14 mouse cellular contexts compared by ENCODE assay signal in genomic region chr3:102190015-102190414, GRCm38 (mm10). TPM values are rescaled to one million over a fixed set of nuclear protein-coding genes. Genes with fewer than 3 reads are reported as not detected.
DNase-seq lines count a peak whose midpoint lies in the region; ATAC-seq and TF ChIP-seq lines count a peak whose summit lies in the region.
"Had no signal": no experiment of that assay in that cellular context is flagged by ENCODE, and none has a peak within 500 bp of the region (broad histone marks: within the 10 kb centered on the region; RNA-seq: fewer than 3 reads in every experiment).

No protein-coding gene starts in this region.

- peaks cover 9% of the 10 kb centered on the region; the same call in 1 of the 2 replicates for H3K9me3 ChIP-seq in hindbrain, embryonic 10.5 days
- H3K9me3 ChIP-seq in hindbrain, embryonic 16.5 days (ENCODE audit: control insufficient read depth, low read length): no peaks in the 10 kb centered on the region; the same call in 1 of the 2 replicates
- H3K9me3 ChIP-seq in midbrain, embryonic 11.5 days (ENCODE audit: control insufficient read depth, low read length): peaks cover 4% of the 10 kb centered on the region; the same call in 1 of the 2 replicates
- peaks cover 6% of the 10 kb centered on the region; the same call in 1 of the 2 replicates for H3K9me3 ChIP-seq in midbrain, embryonic 13.5 days
- no peaks in the 10 kb centered on the region for H3K9me3 ChIP-seq in stomach, postnatal 0 days (ENCODE audit: control insufficient read depth, low read length)
- H3K9me3 ChIP-seq: embryonic facial prominence, embryonic 12.5 days had no signal

- TF ChIP-seq CTCF in stomach, postnatal 0 days (IDR thresholded peaks at IDR 0.05; ENCODE audit: low read depth): no peak

- H3K4me1 ChIP-seq in hindbrain, embryonic 10.5 days (replicated peaks): peaks cover 65% of the 10 kb centered on the region
- H3K4me1 ChIP-seq in hindbrain, embryonic 16.5 days (ENCODE audit: control insufficient read depth, insufficient read depth, low read depth, low read length): peaks cover 25% of the 10 kb centered on the region
- H3K4me1 ChIP-seq in midbrain, embryonic 11.5 days (ENCODE audit: control insufficient read depth, insufficient read depth, low read length): peaks cover 28% of the 10 kb centered on the region
- peaks cover 38% of the 10 kb centered on the region for H3K4me1 ChIP-seq in midbrain, embryonic 13.5 days (replicated peaks)
- peaks cover 8% of the 10 kb centered on the region for H3K4me1 ChIP-seq in stomach, postnatal 0 days (replicated peaks; ENCODE audit: control insufficient read depth, insufficient read depth)

- WGBS in hindbrain, embryonic 10.5 days: 2% methylated on average over 4 of the region's 4 CpGs
- 12% methylated on average over 4 of the region's 4 CpGs for WGBS in hindbrain, embryonic 16.5 days
- WGBS in midbrain, embryonic 11.5 days: 4% methylated on average over 4 of the region's 4 CpGs
- WGBS in midbrain, embryonic 13.5 days: 5% methylated on average over 4 of the region's 4 CpGs
- 43% methylated on average over 4 of the region's 4 CpGs for WGBS in stomach, postnatal 0 days

- TF ChIP-seq EP300 in stomach, postnatal 0 days (optimal IDR thresholded peaks at IDR 0.05): no peak

- H3K4me2 ChIP-seq in hindbrain, embryonic 16.5 days (ENCODE audit: low read length): no peak overlapping the region
- H3K4me2 ChIP-seq in midbrain, embryonic 11.5 days: no peak overlapping the region
- H3K4me2 ChIP-seq in midbrain, embryonic 13.5 days (replicated peaks): no peak overlapping the region
- no peak overlapping the region for H3K4me2 ChIP-seq in stomach, postnatal 0 days (replicated peaks; ENCODE audit: low read depth)
- H3K4me2 ChIP-seq: embryonic facial prominence, embryonic 12.5 days had no signal

- H3K36me3 ChIP-seq in hindbrain, embryonic 10.5 days: peaks cover 16% of the 10 kb centered on the region
- H3K36me3 ChIP-seq in hindbrain, embryonic 16.5 days (ENCODE audit: control insufficient read depth, insufficient read depth, low read length): no peaks in the 10 kb centered on the region
- H3K36me3 ChIP-seq in midbrain, embryonic 11.5 days (ENCODE audit: control insufficient read depth, insufficient read depth, low read length): no peaks in the 10 kb centered on the region
- H3K36me3 ChIP-seq in midbrain, embryonic 13.5 days: peaks cover 4% of the 10 kb centered on the region; the same call in 1 of the 2 replicates
- peaks cover 2% of the 10 kb centered on the region; the same call in 1 of the 2 replicates for H3K36me3 ChIP-seq in stomach, postnatal 0 days (ENCODE audit: control insufficient read depth, insufficient read depth, low read length)

- H3K27ac ChIP-seq in hindbrain, embryonic 10.5 days: peak overlapping the region; percentile 50; the same call in 1 of the 2 replicates
- no peak overlapping the region for H3K27ac ChIP-seq in hindbrain, embryonic 16.5 days (ENCODE audit: low read depth, low read length)
- no peak overlapping the region for H3K27ac ChIP-seq in midbrain, embryonic 11.5 days (ENCODE audit: low read depth, low read length)
- H3K27ac ChIP-seq in midbrain, embryonic 13.5 days: no peak overlapping the region
- H3K27ac ChIP-seq in stomach, postnatal 0 days (replicated peaks): 0 out of 2 replicates have a peak overlapping the region, but pooled peaks have one; percentile 24

- no peak overlapping the region for H3K4me3 ChIP-seq in hindbrain, embryonic 10.5 days
- no peak overlapping the region for H3K4me3 ChIP-seq in hindbrain, embryonic 16.5 days (ENCODE audit: low read length)
- no peak overlapping the region for H3K4me3 ChIP-seq in midbrain, embryonic 11.5 days (ENCODE audit: low read depth, low read length)
- H3K4me3 ChIP-seq in midbrain, embryonic 13.5 days (replicated peaks): no peak overlapping the region
- no peak overlapping the region for H3K4me3 ChIP-seq in stomach, postnatal 0 days (ENCODE audit: low read depth, low read length)
- H3K4me3 ChIP-seq: embryonic facial prominence, embryonic 12.5 days had no signal

- no peak overlapping the region for H3K9ac ChIP-seq in hindbrain, embryonic 16.5 days (ENCODE audit: low read depth, low read length)
- no peak overlapping the region for H3K9ac ChIP-seq in midbrain, embryonic 11.5 days (ENCODE audit: low read length)
- no peak overlapping the region for H3K9ac ChIP-seq in midbrain, embryonic 13.5 days (replicated peaks)
- H3K9ac ChIP-seq in stomach, postnatal 0 days (ENCODE audit: low read length): no peak overlapping the region
- H3K9ac ChIP-seq: embryonic facial prominence, embryonic 12.5 days had no signal

- ATAC-seq in hindbrain, embryonic 16.5 days: no peak
- ATAC-seq in midbrain, embryonic 11.5 days (ENCODE audit: low FRiP score): peak; percentile 45
- no peak for ATAC-seq in midbrain, embryonic 13.5 days
- no peak for ATAC-seq in stomach, postnatal 0 days (ENCODE audit: low FRiP score, low TSS enrichment)
- no peak for ATAC-seq in frontal cortex, adult (ENCODE audit: low TSS enrichment)

- DNase-seq in hindbrain, embryonic 10.5 days (ENCODE audit: low spot score): peak; percentile 71
- DNase-seq in midbrain, embryonic 11.5 days (ENCODE audit: low spot score, missing footprints): no peak
- DNase-seq in embryo, embryonic 9.5 days (ENCODE audit: extremely low spot score): peak; percentile 75
- no peak for DNase-seq in stomach, postnatal 0 days (ENCODE audit: low spot score)
- no peak for DNase-seq in B cell, adult 2 months
- DNase-seq: cerebellum, postnatal 10 days; kidney, postnatal 36 days; liver; lung, adult 18-20 months; right cerebral cortex, postnatal 25 days had no signal

- H3K27me3 ChIP-seq in hindbrain, embryonic 10.5 days (ENCODE audit: insufficient read depth, poor library complexity, severe bottlenecking): peaks cover 47% of the 10 kb centered on the region
- no peaks in the 10 kb centered on the region for H3K27me3 ChIP-seq in hindbrain, embryonic 16.5 days (replicated peaks; ENCODE audit: control insufficient read depth, insufficient read depth, low read length)
- H3K27me3 ChIP-seq in midbrain, embryonic 11.5 days (ENCODE audit: control insufficient read depth, insufficient read depth, low read length): peaks cover 17% of the 10 kb centered on the region; the same call in 1 of the 2 replicates
- peaks cover 37% of the 10 kb centered on the region for H3K27me3 ChIP-seq in midbrain, embryonic 13.5 days
- no peaks in the 10 kb centered on the region for H3K27me3 ChIP-seq in stomach, postnatal 0 days (ENCODE audit: control insufficient read depth, insufficient read depth, low read length)

RNA-seq across cellular contexts. Expression of gene Vangl1, which starts 14.5 kb away (rescaled TPM):
- 13.9 and 14.7 TPM in 2 replicates for polyA plus RNA-seq in hindbrain, embryonic 10.5 days (2016; fragmentation: Nextera tagmentation; extraction: Ambion mirVana)
- 7.9 and 14.0 TPM in 2 replicates for polyA plus RNA-seq in hindbrain, embryonic 16.5 days (2015; fragmentation: Nextera tagmentation; extraction: Ambion mirVana)
- polyA plus RNA-seq in midbrain, embryonic 11.5 days (2014; fragmentation: Nextera tagmentation; extraction: Ambion mirVana): 9.3 and 10.2 TPM in 2 replicates
- polyA plus RNA-seq in midbrain, embryonic 13.5 days (2015; fragmentation: Nextera tagmentation; extraction: Ambion mirVana): 5.9 and 7.3 TPM in 2 replicates
- 14.1 and 15.3 TPM in 2 replicates for polyA plus RNA-seq in stomach, postnatal 0 days (2015; fragmentation: Nextera tagmentation; extraction: Ambion mirVana)

Comparison
In these comparisons a context has a peak if more than half of its experiments do, and no peak if none do; other contexts are left out.
1. H3K27ac ChIP-seq: peak in hindbrain, embryonic 10.5 days (single experiment) and stomach, postnatal 0 days (single experiment); none in hindbrain, embryonic 16.5 days (single experiment), midbrain, embryonic 11.5 days (single experiment) and midbrain, embryonic 13.5 days (single experiment).
2. DNase-seq: peak in hindbrain, embryonic 10.5 days (single experiment) and embryo, embryonic 9.5 days (single experiment); none in midbrain, embryonic 11.5 days (single experiment), stomach, postnatal 0 days (single experiment) and B cell, adult 2 months (0 of 2).